Mouse (Mus musculus) liver, adult 2 months (tissue): ENCODE measurements at regions not wholly inside any gene's neighbourhood (a gene's known extent, or its start where the extent isn't known, plus 50 kb on each side); places are given as distances from the start of the nearest gene placed in this dataset.

Experiments
- DNase-seq: peaks from one replicate; pipeline ENCODE4 v3.0.0-alpha.2; 2011; ENCODE audit warnings: low read depth, low spot score; ENCODE audit errors: extremely low read depth
- H3K27ac ChIP-seq: fragments of 200-500 bp; replicated peaks from 2 replicates; pipeline ENCODE4 v1.5.1; 2012; ENCODE audit warnings: low read depth, mild to moderate bottlenecking, control low read depth, inconsistent platforms, low read length; ENCODE audit not compliant: insufficient read depth
- H3K27me3 ChIP-seq: fragments of 200-500 bp; 2 replicates; pipeline ENCODE4 v1.6.1; 2012; ENCODE audit warnings: mild to moderate bottlenecking, moderate library complexity, low read length, inconsistent platforms; ENCODE audit not compliant: control insufficient read depth, insufficient read depth
- H3K36me3 ChIP-seq: fragments of 200-500 bp; 2 replicates; pipeline ENCODE4 v1.6.1; 2012; ENCODE audit warnings: low read length, inconsistent platforms; ENCODE audit not compliant: control insufficient read depth, insufficient read depth
- H3K4me1 ChIP-seq: fragments of 200-500 bp; 2 replicates; pipeline ENCODE4 v1.6.1; 2011; ENCODE audit warnings: low read length; ENCODE audit not compliant: control insufficient read depth, insufficient read depth
- H3K4me3 ChIP-seq: fragments of 200-500 bp; 2 replicates; pipeline ENCODE4 v1.5.1; 2011; ENCODE audit warnings: low read depth, mild to moderate bottlenecking, control low read depth, low read length, moderate library complexity; ENCODE audit not compliant: insufficient read depth
- H3K79me2 ChIP-seq: fragments of 200-500 bp; 2 replicates; pipeline ENCODE4 v1.6.1; 2012; ENCODE audit warnings: inconsistent platforms, mild to moderate bottlenecking, low read length, moderate library complexity; ENCODE audit not compliant: control insufficient read depth, insufficient read depth
- H3K9ac ChIP-seq: fragments of 200-500 bp; 2 replicates; pipeline ENCODE4 v1.6.1; 2012; ENCODE audit warnings: low read depth, mild to moderate bottlenecking, control low read depth, inconsistent platforms, low read length
- CTCF ChIP-seq: fragments of 200-500 bp; IDR thresholded peaks from 2 replicates; pipeline ENCODE4 v1.5.1; 2011; ENCODE audit warnings: low read depth, low read length, control low read depth
- POLR2A ChIP-seq: fragments of 200-500 bp; IDR thresholded peaks from 2 replicates; pipeline ENCODE4 v1.6.1; 2011; ENCODE audit warnings: low read length, control low read depth; ENCODE audit not compliant: insufficient read depth; ENCODE audit errors: extremely low read depth
- WGBS: fragments of 180-500 bp; shearing (Covaris S2); methylation state at CpG from one replicate; pipeline ENCODE4 v1.1.7; 2018; 5-methylcytosine and 5-hydroxymethylcytosine counted together

GRCm38 (mm10) chr12:70707629-70708289 is 117.6 kb upstream of the Frmd6 start:
- H3K27ac ChIP-seq: no peak overlapping the region; the same call in 1 of the 2 replicates

GRCm38 (mm10) chr12:70708290-70708668 is 117.0 kb upstream of the Frmd6 start:
- H3K9ac ChIP-seq: no peak overlapping the region
- no peak for TF ChIP-seq CTCF
- TF ChIP-seq POLR2A: no peak
- H3K36me3 ChIP-seq: no peaks in the 10 kb centered on the region
- no peak overlapping the region for H3K4me3 ChIP-seq
- peaks cover 13% of the 10 kb centered on the region for H3K4me1 ChIP-seq
- no peak overlapping the region; the same call in 1 of the 2 replicates for H3K27ac ChIP-seq
- WGBS: 96% methylated on average over 5 of the region's 5 CpGs
- H3K79me2 ChIP-seq: no peaks in the 10 kb centered on the region
- no peaks in the 10 kb centered on the region for H3K27me3 ChIP-seq
- DNase-seq: no peak

More at GRCm38 (mm10) chr12:70707629-70708289, 117.6 kb upstream of the Frmd6 start:
- DNase-seq: peak; percentile 98
- Histone ChIP-seq H3K79me2 (no peaks in the 10 kb centered on the region), H3K9ac (no peak overlapping the region), H3K27me3 (no peaks in the 10 kb centered on the region), H3K4me3 (no peak overlapping the region), H3K4me1 (peaks cover 11% of the 10 kb centered on the region), H3K36me3 (no peaks in the 10 kb centered on the region)
- no peak for TF ChIP-seq CTCF
- no peak for TF ChIP-seq POLR2A
- WGBS: 13% methylated on average over 6 of the region's 6 CpGs

- H3K27me3 ChIP-seq: no peaks in the 10 kb centered on the region
- 71% methylated on average over 7 of the region's 7 CpGs for WGBS
- H3K27ac ChIP-seq: no peak overlapping the region
- peak; percentile 61 for DNase-seq
- TF ChIP-seq CTCF (no peak), POLR2A (no peak)
- no peak overlapping the region for H3K9ac ChIP-seq
- H3K4me1 ChIP-seq: peaks cover 19% of the 10 kb centered on the region
- no peaks in the 10 kb centered on the region for H3K79me2 ChIP-seq
- H3K36me3 ChIP-seq: no peaks in the 10 kb centered on the region
- no peak overlapping the region for H3K4me3 ChIP-seq
Measured at GRCm38 (mm10) chr12:70710311-70710710, 115.0 kb upstream of the Frmd6 start.

GRCm38 (mm10) chr12:70711030-70711429 is 114.3 kb upstream of the Frmd6 start:
- no peak for TF ChIP-seq CTCF
- TF ChIP-seq POLR2A: no peak
- no peak for DNase-seq

GRCm38 (mm10) chr12:70712322-70713024 is 112.8 kb upstream of the Frmd6 start:
- H3K4me1 ChIP-seq: peaks cover 15% of the 10 kb centered on the region
- no peak for DNase-seq
- H3K79me2 ChIP-seq: no peaks in the 10 kb centered on the region
- no peaks in the 10 kb centered on the region for H3K27me3 ChIP-seq
- WGBS: 74% methylated on average over 5 of the region's 5 CpGs
- H3K27ac ChIP-seq: no peak overlapping the region
- no peaks in the 10 kb centered on the region for H3K36me3 ChIP-seq
- no peak overlapping the region for H3K9ac ChIP-seq
- no peak overlapping the region for H3K4me3 ChIP-seq
- TF ChIP-seq CTCF (no peak), POLR2A (no peak)

More at GRCm38 (mm10) chr12:70711030-70711429, 114.3 kb upstream of the Frmd6 start:
- H3K27ac ChIP-seq: no peak overlapping the region
- WGBS: 83% methylated on average over 5 of the region's 5 CpGs
- H3K27me3 ChIP-seq: no peaks in the 10 kb centered on the region
- no peaks in the 10 kb centered on the region for H3K79me2 ChIP-seq
- H3K4me1 ChIP-seq: peaks cover 19% of the 10 kb centered on the region
- no peaks in the 10 kb centered on the region for H3K36me3 ChIP-seq
- H3K9ac ChIP-seq: no peak overlapping the region
- H3K4me3 ChIP-seq: no peak overlapping the region

- H3K79me2 ChIP-seq: no peaks in the 10 kb centered on the region
- no peak overlapping the region; the same call in 1 of the 2 replicates for H3K4me3 ChIP-seq
- 25% methylated on average over 18 of the region's 18 CpGs for WGBS
- H3K27me3 ChIP-seq: no peaks in the 10 kb centered on the region
- peak overlapping the region; percentile 23; the same call in 1 of the 2 replicates for H3K9ac ChIP-seq
- no peak for TF ChIP-seq CTCF
- TF ChIP-seq POLR2A: no peak
- H3K27ac ChIP-seq: no peak overlapping the region; the same call in 1 of the 2 replicates
- H3K36me3 ChIP-seq: no peaks in the 10 kb centered on the region
- H3K4me1 ChIP-seq: peaks cover 11% of the 10 kb centered on the region
- DNase-seq: peak; percentile 82
Measured at GRCm38 (mm10) chr12:70713499-70714280, 111.6 kb upstream of the Frmd6 start.
